Mouse (Mus musculus): Measurements from ENCODE around the gene Tmsb10.
A peak's percentile ranks its signal among the peaks of the same experiment; 100 is the strongest.

The Tmsb10 gene

GRCm38 (mm10) chr6:72958662-72959071 lies at the start of gene Tmsb10:
Gene Tmsb10 (minus strand): TSS chr6:72958748.
- peak; percentile 51 for DNase-seq (ENCODE audit: low read depth, low spot score)

- no peak for DNase-seq (ENCODE audit: low read depth, low spot score)
These were observed 45.1 kb upstream of the Tmsb10 start for GRCm38 (mm10) chr6:73003601-73004000.

GRCm38 (mm10) chr6:73002391-73002790 lies 43.8 kb upstream of the Tmsb10 start:
- DNase-seq (ENCODE audit: low read depth, low spot score) = no peak

GRCm38 (mm10) chr6:72998809-72999208 lies 40.3 kb upstream of the Tmsb10 start:
- DNase-seq (ENCODE audit: low read depth, low spot score) = no peak

- DNase-seq (ENCODE audit: low read depth, low spot score) = no peak
These were observed 35.1 kb upstream of the Tmsb10 start for GRCm38 (mm10) chr6:72993688-72994082.

GRCm38 (mm10) chr6:72993054-72993687 lies 34.6 kb upstream of the Tmsb10 start:
- no peak for DNase-seq (ENCODE audit: low read depth, low spot score)

- no peak for DNase-seq (ENCODE audit: low read depth, low spot score)
These were observed 31.7 kb upstream of the Tmsb10 start for GRCm38 (mm10) chr6:72990206-72990605.

- DNase-seq (ENCODE audit: low read depth, low spot score) = peak; percentile 68
These were observed 30.6 kb upstream of the Tmsb10 start for GRCm38 (mm10) chr6:72989028-72989736.

GRCm38 (mm10) chr6:72982506-72982905 lies 24.0 kb upstream of the Tmsb10 start:
- no peak for DNase-seq (ENCODE audit: low read depth, low spot score)

- peak; percentile 33 for DNase-seq (ENCODE audit: low read depth, low spot score)
These were observed 23.3 kb upstream of the Tmsb10 start for GRCm38 (mm10) chr6:72981851-72982250.

- peak; percentile 99 for DNase-seq (ENCODE audit: low read depth, low spot score)
These were observed 22.6 kb upstream of the Tmsb10 start for GRCm38 (mm10) chr6:72981124-72981651.

- peak; percentile 60 for DNase-seq (ENCODE audit: low read depth, low spot score)
These were observed 18.3 kb upstream of the Tmsb10 start for GRCm38 (mm10) chr6:72976866-72977265.

- DNase-seq (ENCODE audit: low read depth, low spot score) = no peak
These were observed 12.5 kb upstream of the Tmsb10 start for GRCm38 (mm10) chr6:72971074-72971473.

GRCm38 (mm10) chr6:72969787-72970186 lies 11.2 kb upstream of the Tmsb10 start:
- peak; percentile 36 for DNase-seq (ENCODE audit: low read depth, low spot score)

- no peak for DNase-seq (ENCODE audit: low read depth, low spot score)
These were observed 6.7 kb upstream of the Tmsb10 start for GRCm38 (mm10) chr6:72965199-72965598.

- DNase-seq (ENCODE audit: low read depth, low spot score) = no peak
These were observed 3.8 kb upstream of the Tmsb10 start for GRCm38 (mm10) chr6:72962281-72962741.

GRCm38 (mm10) chr6:72961603-72962002 lies 3.1 kb upstream of the Tmsb10 start:
- no peak for DNase-seq (ENCODE audit: low read depth, low spot score)

GRCm38 (mm10) chr6:72960675-72961074 lies 2.1 kb upstream of the Tmsb10 start:
- DNase-seq (ENCODE audit: low read depth, low spot score) = no peak

- DNase-seq (ENCODE audit: low read depth, low spot score) = no peak
These were observed 627 bp upstream of the Tmsb10 start for GRCm38 (mm10) chr6:72959175-72959574.

GRCm38 (mm10) chr6:72957676-72958641 lies 589 bp downstream of the Tmsb10 start:
- peak; percentile 90 for DNase-seq (ENCODE audit: low read depth, low spot score)

- DNase-seq (ENCODE audit: low read depth, low spot score) = peak; percentile 42
These were observed 1.5 kb downstream of the Tmsb10 start for GRCm38 (mm10) chr6:72957093-72957435.
